Mouse (Mus musculus): ENCODE measurements at regions not wholly inside any gene's neighbourhood (a gene's known extent, or its start where the extent isn't known, plus 50 kb on each side); places are given as distances from the start of the nearest gene placed in this dataset.

GRCm38 (mm10) chr17:82367876-82368275, 629.7 kb upstream of the Slc8a1 start:
- H3K4me3 ChIP-seq (ENCODE audit: low read depth, low read length) = no peak overlapping the region
- H3K9ac ChIP-seq (ENCODE audit: low read length) = no peak overlapping the region
- H3K9me3 ChIP-seq (ENCODE audit: control insufficient read depth, low read length) = no peaks in the 10 kb centered on the region
- DNase-seq (ENCODE audit: low spot score) (no peak), ATAC-seq (ENCODE audit: low FRiP score, low TSS enrichment) (no peak)
- H3K27ac ChIP-seq (replicated peaks) = no peak overlapping the region
- no peaks in the 10 kb centered on the region for H3K36me3 ChIP-seq (ENCODE audit: control insufficient read depth, insufficient read depth, low read length)
- TF ChIP-seq EP300 (optimal IDR thresholded peaks at IDR 0.05) (no peak), CTCF (IDR thresholded peaks at IDR 0.05; ENCODE audit: low read depth) (no peak)
- H3K4me2 ChIP-seq (replicated peaks; ENCODE audit: low read depth) = no peak overlapping the region
- no peaks in the 10 kb centered on the region for H3K27me3 ChIP-seq (ENCODE audit: control insufficient read depth, insufficient read depth, low read length)
- no peaks in the 10 kb centered on the region for H3K4me1 ChIP-seq (replicated peaks; ENCODE audit: control insufficient read depth, insufficient read depth)

DNA sequence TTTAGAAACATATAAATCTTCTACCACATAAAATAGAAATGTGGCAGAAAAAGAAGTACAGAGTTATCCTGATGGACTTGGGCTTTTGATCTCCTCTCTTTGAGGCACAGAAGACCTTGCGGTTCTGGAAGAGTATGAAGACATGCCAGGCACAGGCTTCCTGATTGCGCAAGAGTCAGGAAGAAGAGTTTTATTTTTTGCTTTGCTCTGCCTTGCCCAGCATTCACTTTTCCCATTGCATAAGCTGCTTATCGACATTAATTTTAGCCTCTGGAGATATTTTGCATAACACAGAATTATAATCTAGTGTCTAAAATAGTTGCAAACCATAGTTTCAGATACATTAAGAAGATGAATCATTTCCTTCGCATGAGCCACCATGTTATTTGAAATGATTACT, 627.8 kb upstream of the Slc8a1 start:
- ATAC-seq (ENCODE audit: low FRiP score, low TSS enrichment) (no peak), DNase-seq (ENCODE audit: low spot score) (no peak)
- no peak overlapping the region for H3K4me2 ChIP-seq (replicated peaks; ENCODE audit: low read depth)

GRCm38 (mm10) chr17:82348636-82349035, 610.5 kb upstream of the Slc8a1 start:
- TF ChIP-seq EP300 (optimal IDR thresholded peaks at IDR 0.05) (no peak), CTCF (IDR thresholded peaks at IDR 0.05; ENCODE audit: low read depth) (no peak)
- Histone ChIP-seq H3K4me3 (ENCODE audit: low read depth, low read length) (no peak overlapping the region), H3K4me2 (replicated peaks; ENCODE audit: low read depth) (no peak overlapping the region), H3K36me3 (ENCODE audit: control insufficient read depth, insufficient read depth, low read length) (no peaks in the 10 kb centered on the region), H3K27ac (replicated peaks) (no peak overlapping the region), H3K27me3 (ENCODE audit: control insufficient read depth, insufficient read depth, low read length) (no peaks in the 10 kb centered on the region), H3K9ac (ENCODE audit: low read length) (no peak overlapping the region), H3K9me3 (ENCODE audit: control insufficient read depth, low read length) (no peaks in the 10 kb centered on the region), H3K4me1 (replicated peaks; ENCODE audit: control insufficient read depth, insufficient read depth) (no peaks in the 10 kb centered on the region)
- DNase-seq (ENCODE audit: low spot score) (no peak), ATAC-seq (ENCODE audit: low FRiP score, low TSS enrichment) (no peak)

More for the DNA sequence above, 627.8 kb upstream of the Slc8a1 start:
- WGBS = 80% methylated on average over 4 of the region's 4 CpGs
- Histone ChIP-seq H3K4me3 (ENCODE audit: low read depth, low read length) (no peak overlapping the region), H3K9ac (ENCODE audit: low read length) (no peak overlapping the region), H3K9me3 (ENCODE audit: control insufficient read depth, low read length) (no peaks in the 10 kb centered on the region), H3K36me3 (ENCODE audit: control insufficient read depth, insufficient read depth, low read length) (no peaks in the 10 kb centered on the region), H3K27ac (replicated peaks) (no peak overlapping the region), H3K4me1 (replicated peaks; ENCODE audit: control insufficient read depth, insufficient read depth) (no peaks in the 10 kb centered on the region), H3K27me3 (ENCODE audit: control insufficient read depth, insufficient read depth, low read length) (no peaks in the 10 kb centered on the region)
- TF ChIP-seq CTCF (IDR thresholded peaks at IDR 0.05; ENCODE audit: low read depth) = no peak
- no peak for TF ChIP-seq EP300 (optimal IDR thresholded peaks at IDR 0.05)

DNA sequence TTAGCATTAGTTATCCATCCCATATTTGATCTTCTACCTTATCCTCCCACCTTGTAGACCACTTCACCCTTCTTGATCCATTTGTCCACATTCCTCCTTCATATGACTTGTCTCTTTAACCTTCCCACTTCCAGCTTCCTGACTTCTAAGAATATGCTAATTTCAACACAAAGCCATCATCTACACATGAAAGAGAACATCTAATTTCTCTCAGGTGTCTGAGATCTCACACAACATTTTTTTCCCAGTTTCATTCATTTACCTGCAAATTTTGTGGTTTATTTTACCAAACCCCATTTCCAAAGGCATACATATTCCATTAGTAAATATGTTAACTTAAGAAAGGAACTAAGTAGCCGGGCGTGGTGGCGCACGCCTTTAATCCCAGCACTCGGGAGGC, 593.3 kb upstream of the Slc8a1 start:
- no peak for DNase-seq (ENCODE audit: low spot score)
- H3K36me3 ChIP-seq (ENCODE audit: control insufficient read depth, insufficient read depth, low read length) = no peaks in the 10 kb centered on the region
- no peak overlapping the region for H3K9ac ChIP-seq (ENCODE audit: low read length)
- WGBS = 93% methylated on average over 5 of the region's 5 CpGs
- no peaks in the 10 kb centered on the region for H3K4me1 ChIP-seq (replicated peaks; ENCODE audit: control insufficient read depth, insufficient read depth)
- H3K4me3 ChIP-seq (ENCODE audit: low read depth, low read length) = no peak overlapping the region
- H3K9me3 ChIP-seq (ENCODE audit: control insufficient read depth, low read length) = no peaks in the 10 kb centered on the region
- TF ChIP-seq EP300 (optimal IDR thresholded peaks at IDR 0.05) (no peak), CTCF (IDR thresholded peaks at IDR 0.05; ENCODE audit: low read depth) (no peak)
- no peak overlapping the region for H3K4me2 ChIP-seq (replicated peaks; ENCODE audit: low read depth)
- H3K27ac ChIP-seq (replicated peaks) = no peak overlapping the region
- no peak for ATAC-seq (ENCODE audit: low FRiP score, low TSS enrichment)
- no peaks in the 10 kb centered on the region for H3K27me3 ChIP-seq (ENCODE audit: control insufficient read depth, insufficient read depth, low read length)

GRCm38 (mm10) chr17:82312191-82312590, 574.0 kb upstream of the Slc8a1 start:
- Histone ChIP-seq H3K9me3 (ENCODE audit: control insufficient read depth, low read length) (no peaks in the 10 kb centered on the region), H3K27ac (replicated peaks) (no peak overlapping the region), H3K27me3 (ENCODE audit: control insufficient read depth, insufficient read depth, low read length) (no peaks in the 10 kb centered on the region), H3K4me1 (replicated peaks; ENCODE audit: control insufficient read depth, insufficient read depth) (no peaks in the 10 kb centered on the region), H3K9ac (ENCODE audit: low read length) (no peak overlapping the region), H3K4me2 (replicated peaks; ENCODE audit: low read depth) (no peak overlapping the region), H3K4me3 (ENCODE audit: low read depth, low read length) (no peak overlapping the region), H3K36me3 (ENCODE audit: control insufficient read depth, insufficient read depth, low read length) (no peaks in the 10 kb centered on the region)
- ATAC-seq (ENCODE audit: low FRiP score, low TSS enrichment) (no peak), DNase-seq (ENCODE audit: low spot score) (no peak)
- TF ChIP-seq CTCF (IDR thresholded peaks at IDR 0.05; ENCODE audit: low read depth) (no peak), EP300 (optimal IDR thresholded peaks at IDR 0.05) (no peak)
- 81% methylated on average over 5 of the region's 5 CpGs for WGBS

GRCm38 (mm10) chr17:82306347-82306746, 568.2 kb upstream of the Slc8a1 start:
- DNase-seq (ENCODE audit: low spot score) = no peak
- Histone ChIP-seq H3K9me3 (ENCODE audit: control insufficient read depth, low read length) (no peaks in the 10 kb centered on the region), H3K4me3 (ENCODE audit: low read depth, low read length) (no peak overlapping the region), H3K27ac (replicated peaks) (no peak overlapping the region), H3K36me3 (ENCODE audit: control insufficient read depth, insufficient read depth, low read length) (no peaks in the 10 kb centered on the region), H3K27me3 (ENCODE audit: control insufficient read depth, insufficient read depth, low read length) (no peaks in the 10 kb centered on the region), H3K4me1 (replicated peaks; ENCODE audit: control insufficient read depth, insufficient read depth) (no peaks in the 10 kb centered on the region), H3K4me2 (replicated peaks; ENCODE audit: low read depth) (no peak overlapping the region), H3K9ac (ENCODE audit: low read length) (no peak overlapping the region)
- no peak for TF ChIP-seq EP300 (optimal IDR thresholded peaks at IDR 0.05)
- no peak for TF ChIP-seq CTCF (IDR thresholded peaks at IDR 0.05; ENCODE audit: low read depth)
- ATAC-seq (ENCODE audit: low FRiP score, low TSS enrichment) = no peak

Data from stomach, postnatal 0 days (tissue).